Mouse (Mus musculus): ENCODE results near the gene Trappc6b. TPM values are rescaled to one million over a fixed set of nuclear protein-coding genes. Genes with fewer than 3 reads are reported as not detected.
A peak's percentile ranks its signal among the peaks of the same experiment; 100 is the strongest.

Trappc6b gene
- polyA plus RNA-seq, 1 experiment from 2014 or later, result 89.9 TPM

- Histone ChIP-seq H3K27me3 (replicated peaks; ENCODE audit: control insufficient read depth, insufficient read depth, low read length) (no peaks in the 10 kb centered on the region), H3K36me3 (ENCODE audit: control insufficient read depth, insufficient read depth) (peaks cover 18% of the 10 kb centered on the region), H3K27ac (ENCODE audit: low read depth, low read length) (no peak overlapping the region), H3K4me2 (replicated peaks; ENCODE audit: low read depth) (no peak overlapping the region), H3K4me1 (replicated peaks; ENCODE audit: control insufficient read depth, insufficient read depth, low read length) (no peaks in the 10 kb centered on the region), H3K4me3 (ENCODE audit: low read depth, low read length) (no peak overlapping the region), H3K9me3 (ENCODE audit: control insufficient read depth) (no peaks in the 10 kb centered on the region), H3K9ac (ENCODE audit: low read depth, low read length) (no peak overlapping the region)
- WGBS, result 87% methylated on average over 3 of the region's 3 CpGs
- TF ChIP-seq CTCF (IDR thresholded peaks at IDR 0.05; ENCODE audit: low read depth), result no peak
- ATAC-seq, result no peak
These were observed 8.8 kb downstream of the Trappc6b start for GRCm38 (mm10) chr12:59052470-59052869.

- H3K36me3 ChIP-seq (ENCODE audit: control insufficient read depth, insufficient read depth), result peaks cover 32% of the 10 kb centered on the region
- peak; percentile 28 for ATAC-seq
- WGBS, result 32% methylated on average over 7 of the region's 7 CpGs
- no peaks in the 10 kb centered on the region for H3K9me3 ChIP-seq (ENCODE audit: control insufficient read depth)
- H3K4me2 ChIP-seq (replicated peaks; ENCODE audit: low read depth), result peak overlapping the region; percentile 49
- no peaks in the 10 kb centered on the region for H3K4me1 ChIP-seq (replicated peaks; ENCODE audit: control insufficient read depth, insufficient read depth, low read length)
- no peaks in the 10 kb centered on the region for H3K27me3 ChIP-seq (replicated peaks; ENCODE audit: control insufficient read depth, insufficient read depth, low read length)
- H3K9ac ChIP-seq (ENCODE audit: low read depth, low read length), result 0 out of 2 replicates have a peak overlapping the region, but pooled peaks have one; percentile 49
- H3K4me3 ChIP-seq (ENCODE audit: low read depth, low read length), result no peak overlapping the region
- H3K27ac ChIP-seq (ENCODE audit: low read depth, low read length), result peak overlapping the region; percentile 90; the same call in 1 of the 2 replicates
- TF ChIP-seq CTCF (IDR thresholded peaks at IDR 0.05; ENCODE audit: low read depth), result no peak
These were observed 20.4 kb downstream of the Trappc6b start for GRCm38 (mm10) chr12:59040851-59041250.

- H3K4me1 ChIP-seq (replicated peaks; ENCODE audit: control insufficient read depth, insufficient read depth, low read length), result no peaks in the 10 kb centered on the region
- H3K27me3 ChIP-seq (replicated peaks; ENCODE audit: control insufficient read depth, insufficient read depth, low read length), result no peaks in the 10 kb centered on the region
- peaks cover 25% of the 10 kb centered on the region for H3K36me3 ChIP-seq (ENCODE audit: control insufficient read depth, insufficient read depth)
- peak overlapping the region; percentile 49; the same call in 1 of the 2 replicates for H3K9ac ChIP-seq (ENCODE audit: low read depth, low read length)
- TF ChIP-seq CTCF (IDR thresholded peaks at IDR 0.05; ENCODE audit: low read depth), result no peak
- H3K27ac ChIP-seq (ENCODE audit: low read depth, low read length), result peak overlapping the region; percentile 90
- H3K4me2 ChIP-seq (replicated peaks; ENCODE audit: low read depth), result peak overlapping the region; percentile 49
- ATAC-seq, result peak; percentile 89
- H3K4me3 ChIP-seq (ENCODE audit: low read depth, low read length), result no peak overlapping the region
- H3K9me3 ChIP-seq (ENCODE audit: control insufficient read depth), result no peaks in the 10 kb centered on the region
- 8% methylated on average over 23 of the region's 23 CpGs for WGBS
These were observed 21.1 kb downstream of the Trappc6b start for GRCm38 (mm10) chr12:59039971-59040844.

GRCm38 (mm10) chr12:59039162-59039970 lies 21.9 kb downstream of the Trappc6b start:
- peak overlapping the region; percentile 90; the same call in 1 of the 2 replicates for H3K27ac ChIP-seq (ENCODE audit: low read depth, low read length)

DNA sequence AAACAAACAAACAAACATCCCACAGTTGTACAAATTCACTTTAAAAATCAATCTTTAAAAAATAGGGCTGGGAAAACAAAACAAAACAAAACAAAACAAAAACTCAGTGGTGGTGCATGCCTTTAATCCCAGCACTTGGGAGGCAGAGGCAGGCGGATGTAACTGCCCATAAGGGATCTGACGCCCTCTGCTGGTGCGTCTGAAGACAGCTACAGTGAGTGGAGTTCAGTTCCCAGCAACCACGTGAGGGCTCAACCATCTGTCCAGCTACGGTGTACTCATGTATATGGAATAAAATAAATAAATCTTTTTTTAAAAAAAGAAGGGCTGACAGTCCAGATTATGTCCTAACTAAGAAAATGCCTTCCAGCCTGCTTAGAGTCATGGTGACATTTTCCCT lies 29.2 kb downstream of the Trappc6b start:
- no peak overlapping the region for H3K9ac ChIP-seq (ENCODE audit: low read depth, low read length)
- TF ChIP-seq CTCF (IDR thresholded peaks at IDR 0.05; ENCODE audit: low read depth), result peak; percentile 63
- H3K4me2 ChIP-seq (replicated peaks; ENCODE audit: low read depth), result no peak overlapping the region
- no peak overlapping the region for H3K27ac ChIP-seq (ENCODE audit: low read depth, low read length)
- 57% methylated on average over 5 of the region's 5 CpGs for WGBS
- no peak overlapping the region for H3K4me3 ChIP-seq (ENCODE audit: low read depth, low read length)
- no peaks in the 10 kb centered on the region for H3K4me1 ChIP-seq (replicated peaks; ENCODE audit: control insufficient read depth, insufficient read depth, low read length)
- no peaks in the 10 kb centered on the region for H3K27me3 ChIP-seq (replicated peaks; ENCODE audit: control insufficient read depth, insufficient read depth, low read length)
- peaks cover 4% of the 10 kb centered on the region; the same call in 1 of the 2 replicates for H3K36me3 ChIP-seq (ENCODE audit: control insufficient read depth, insufficient read depth)
- no peak for ATAC-seq
- no peaks in the 10 kb centered on the region for H3K9me3 ChIP-seq (ENCODE audit: control insufficient read depth)

More at GRCm38 (mm10) chr12:59039162-59039970, 21.9 kb downstream of the Trappc6b start:
- TF ChIP-seq CTCF (IDR thresholded peaks at IDR 0.05; ENCODE audit: low read depth), result no peak
- 72% methylated on average over 10 of the region's 10 CpGs for WGBS
- Histone ChIP-seq H3K4me3 (ENCODE audit: low read depth, low read length) (no peak overlapping the region), H3K9ac (ENCODE audit: low read depth, low read length) (no peak overlapping the region), H3K27me3 (replicated peaks; ENCODE audit: control insufficient read depth, insufficient read depth, low read length) (no peaks in the 10 kb centered on the region), H3K36me3 (ENCODE audit: control insufficient read depth, insufficient read depth) (peaks cover 17% of the 10 kb centered on the region), H3K4me2 (replicated peaks; ENCODE audit: low read depth) (peak overlapping the region; percentile 49; the same call in 1 of the 2 replicates), H3K9me3 (ENCODE audit: control insufficient read depth) (no peaks in the 10 kb centered on the region), H3K4me1 (replicated peaks; ENCODE audit: control insufficient read depth, insufficient read depth, low read length) (no peaks in the 10 kb centered on the region)
- no peak for ATAC-seq

DNA sequence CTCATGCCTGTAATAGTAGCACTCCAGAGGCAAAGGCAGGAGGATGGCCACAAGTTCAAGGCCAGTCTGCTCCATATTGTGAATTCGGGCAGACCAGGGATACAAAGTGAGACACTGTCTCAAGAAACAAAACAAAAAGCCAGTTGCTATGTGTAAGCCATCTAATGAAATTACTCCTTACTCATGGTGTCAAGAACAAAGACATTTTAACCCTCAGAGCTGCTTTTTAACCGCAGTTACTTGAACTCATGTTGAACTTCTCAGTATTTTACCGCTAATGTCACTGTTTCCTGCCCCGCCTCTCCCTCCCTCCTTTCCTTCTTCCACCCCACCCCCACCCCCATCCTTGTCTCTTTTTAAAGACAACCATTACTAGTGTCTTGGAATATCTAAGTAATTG lies 40.0 kb downstream of the Trappc6b start:
- Histone ChIP-seq H3K4me3 (ENCODE audit: low read depth, low read length) (no peak overlapping the region), H3K4me1 (replicated peaks; ENCODE audit: control insufficient read depth, insufficient read depth, low read length) (no peaks in the 10 kb centered on the region), H3K4me2 (replicated peaks; ENCODE audit: low read depth) (no peak overlapping the region), H3K36me3 (ENCODE audit: control insufficient read depth, insufficient read depth) (peaks cover 38% of the 10 kb centered on the region), H3K9ac (ENCODE audit: low read depth, low read length) (no peak overlapping the region), H3K27ac (ENCODE audit: low read depth, low read length) (no peak overlapping the region), H3K27me3 (replicated peaks; ENCODE audit: control insufficient read depth, insufficient read depth, low read length) (no peaks in the 10 kb centered on the region), H3K9me3 (ENCODE audit: control insufficient read depth) (no peaks in the 10 kb centered on the region)
- no peak for TF ChIP-seq CTCF (IDR thresholded peaks at IDR 0.05; ENCODE audit: low read depth)
- no peak for ATAC-seq
- 83% methylated on average over 4 of the region's 4 CpGs for WGBS
